Mouse (Mus musculus) CD4-positive, CD25-positive, alpha-beta regulatory T cell, adult 2 months (primary cell): ENCODE results near the gene Ttll2.
"Not testable (repeated sequence)": the region's sequence is repeated elsewhere in the genome, so short reads cannot be mapped to it uniquely, and the experiment has no call there.

Source experiments
- DNase-seq: peaks from one replicate; pipeline ENCODE4 v3.0.0-alpha.2; 2012; ENCODE audit warnings: low read depth, low spot score

Gene Ttll2

DNA sequence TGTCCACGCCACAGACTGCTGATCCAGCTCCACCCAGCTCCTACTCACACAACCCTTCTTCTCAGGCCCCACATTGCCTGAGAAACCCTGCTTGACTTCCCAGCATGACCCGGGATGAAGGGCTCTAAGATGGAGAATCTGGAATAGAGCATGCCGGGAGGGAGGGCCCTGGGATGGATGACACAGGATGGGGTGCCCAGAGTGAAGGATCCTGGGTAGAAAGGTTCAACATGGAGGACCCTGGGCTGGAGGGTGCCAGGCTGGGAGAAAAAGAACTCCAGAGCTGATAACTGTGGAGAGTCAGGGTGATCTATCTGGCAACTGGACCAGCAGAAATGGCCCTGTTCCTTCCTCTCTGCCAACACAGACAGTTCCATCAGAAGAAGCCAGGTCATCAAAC, 13.1 kb upstream of the Ttll2 start:
- not testable (repeated sequence) for DNase-seq

DNA sequence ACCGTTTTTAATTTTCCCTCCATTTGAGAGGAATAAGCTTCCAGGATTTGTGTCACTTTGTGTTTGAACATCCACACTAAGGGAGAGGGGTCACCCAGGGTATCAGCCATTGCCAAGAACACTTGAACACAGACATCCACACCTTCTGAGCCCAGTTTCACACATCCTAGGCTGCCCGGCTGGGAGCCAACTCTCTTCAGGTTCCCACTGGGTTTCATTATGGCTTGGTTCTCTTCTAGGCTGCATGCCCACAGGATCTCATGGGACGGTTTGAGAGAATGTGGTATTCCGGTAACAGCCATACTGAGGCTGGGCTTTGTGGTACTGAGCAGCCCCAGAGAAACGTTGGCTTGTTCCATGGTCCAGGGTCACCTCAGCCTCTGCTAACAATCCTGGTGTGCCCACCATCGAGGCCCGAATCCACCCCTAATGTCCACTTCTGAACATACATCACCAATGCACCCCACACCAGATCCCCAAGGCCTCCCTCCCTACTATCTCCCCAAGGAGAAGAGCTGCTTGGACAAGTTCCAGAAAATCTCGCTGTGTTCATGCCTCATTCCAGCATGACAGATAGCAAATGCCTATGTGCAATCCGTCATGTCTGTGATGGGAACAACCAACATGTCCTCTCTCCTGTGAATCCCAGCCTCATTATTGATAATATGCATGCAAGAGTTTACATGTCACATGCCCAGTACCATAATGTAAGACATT, 8.4 kb upstream of the Ttll2 start:
- not testable (repeated sequence) for DNase-seq

- DNase-seq, result not testable (repeated sequence)
These were observed 7.3 kb upstream of the Ttll2 start for GRCm38 (mm10) chr17:7359806-7360205.

DNA sequence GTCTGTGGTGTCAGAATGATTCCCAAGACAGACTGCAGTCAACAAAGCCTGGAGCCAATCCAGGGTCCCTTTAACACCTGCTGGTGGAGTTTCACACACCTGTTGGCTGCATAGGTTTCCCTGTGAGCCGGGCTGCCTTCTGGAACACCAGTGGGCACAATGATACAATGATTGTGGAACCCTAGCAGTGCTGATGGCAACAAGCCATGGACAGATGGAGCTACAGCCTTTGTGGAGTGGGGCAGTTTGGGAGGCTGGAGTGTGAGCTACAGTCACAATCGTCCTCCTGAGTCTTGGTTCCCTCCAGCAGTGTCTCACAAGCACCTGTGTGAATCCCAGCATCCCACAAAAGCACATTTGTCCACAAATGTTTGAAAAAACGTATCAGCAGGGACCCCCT, 3.7 kb downstream of the Ttll2 start:
- DNase-seq, result not testable (repeated sequence)

GRCm38 (mm10) chr17:7337381-7337780, 15.1 kb downstream of the Ttll2 start:
- not testable (repeated sequence) for DNase-seq

DNA sequence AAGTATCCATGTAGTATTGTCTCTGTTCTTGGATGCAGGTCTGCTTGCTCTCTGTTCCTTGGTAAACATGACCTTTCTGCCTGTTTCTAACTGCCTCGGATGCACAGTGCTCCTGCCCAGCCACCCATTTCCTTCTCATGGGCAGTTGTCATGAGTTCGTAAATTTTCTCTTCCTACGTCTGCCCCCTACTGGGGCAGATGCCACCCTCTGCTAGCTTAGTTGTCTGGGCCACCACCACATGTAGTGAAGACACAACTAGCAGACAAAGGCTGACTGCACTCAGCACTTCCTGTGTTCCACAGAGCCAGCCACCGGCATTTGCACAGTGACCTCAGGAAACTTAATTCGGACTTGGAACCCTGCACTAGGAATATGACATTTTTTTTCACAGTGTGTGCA, 19.8 kb downstream of the Ttll2 start:
- DNase-seq, result not testable (repeated sequence)

DNA sequence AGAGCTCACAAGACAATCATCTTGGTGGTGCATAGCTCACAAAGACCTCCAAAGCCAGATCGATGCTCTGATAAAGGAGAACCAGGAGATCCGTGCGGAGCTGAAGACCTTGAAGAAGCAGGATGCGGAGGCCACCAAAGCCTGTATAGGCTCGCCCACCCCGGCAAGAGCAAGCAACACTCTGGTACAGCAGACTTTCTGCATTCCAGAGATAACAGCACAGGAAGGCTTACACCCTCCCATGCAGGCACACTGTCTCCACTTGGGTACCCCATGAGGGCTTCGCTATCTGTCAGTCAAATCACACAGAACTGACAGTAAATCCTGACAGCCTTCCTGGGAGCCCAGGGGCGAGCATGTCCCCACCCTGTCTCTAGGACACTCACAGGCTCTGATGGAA, 26.1 kb downstream of the Ttll2 start:
- DNase-seq, result not testable (repeated sequence)

- DNase-seq, result not testable (repeated sequence)
These were observed 28.1 kb downstream of the Ttll2 start, which contains the start of gene Tcp10a for GRCm38 (mm10) chr17:7324346-7324745. TSS of gene Tcp10a (plus strand) at chr17:7324646.

DNA sequence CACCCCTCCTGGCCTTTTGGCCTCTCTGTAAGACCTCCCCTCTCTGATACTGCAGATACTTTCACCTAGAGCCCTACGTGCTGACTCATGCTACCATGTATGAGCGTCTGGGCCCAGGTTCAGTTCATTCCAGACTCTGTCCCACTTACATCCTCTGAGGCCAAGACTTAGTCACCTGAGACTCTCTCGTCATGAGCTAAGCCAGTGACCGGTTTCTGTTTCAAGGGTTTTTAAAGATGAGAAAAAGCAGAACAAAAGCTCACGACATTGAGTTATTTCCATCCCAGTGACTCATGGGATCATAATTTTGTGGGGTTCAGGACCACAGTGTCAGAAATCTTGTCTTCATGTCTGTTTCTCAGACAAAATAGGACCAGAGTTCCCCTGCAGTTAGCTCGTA, 32.7 kb downstream of the Ttll2 start:
- not testable (repeated sequence) for DNase-seq

DNA sequence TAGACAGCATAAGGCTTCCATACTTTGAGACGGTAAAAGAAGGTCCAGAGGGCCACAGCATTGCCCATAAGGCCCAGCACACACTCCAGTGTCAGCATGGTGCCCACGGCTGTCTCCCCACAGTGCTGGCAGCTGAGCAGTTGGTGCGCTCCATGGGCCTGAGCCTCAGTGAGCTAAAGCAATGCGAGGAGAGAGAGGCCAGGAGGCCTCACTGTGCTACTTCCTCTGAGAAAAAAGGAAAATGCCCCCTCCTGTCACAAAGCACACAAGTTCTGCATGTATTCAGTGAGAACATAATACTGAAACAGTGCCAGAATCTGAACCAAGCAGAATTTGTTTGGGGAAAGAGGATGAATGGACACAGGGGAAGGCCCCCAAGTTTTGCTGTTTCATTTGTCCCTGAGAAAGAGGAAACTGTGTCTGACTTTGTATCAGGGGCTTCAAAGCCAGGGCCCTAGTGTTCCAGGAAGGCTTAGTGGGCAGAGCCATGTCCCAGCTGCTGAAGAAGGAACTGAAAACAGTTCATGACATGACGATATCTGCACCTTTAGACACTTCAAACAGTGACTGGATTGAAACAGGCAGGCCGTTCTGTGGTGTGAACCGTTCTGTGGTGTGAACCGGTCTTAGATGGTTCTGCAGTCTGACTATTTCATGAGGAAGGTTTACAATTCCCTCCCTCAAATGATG, 36.7 kb downstream of the Ttll2 start:
- DNase-seq, result not testable (repeated sequence)

DNA sequence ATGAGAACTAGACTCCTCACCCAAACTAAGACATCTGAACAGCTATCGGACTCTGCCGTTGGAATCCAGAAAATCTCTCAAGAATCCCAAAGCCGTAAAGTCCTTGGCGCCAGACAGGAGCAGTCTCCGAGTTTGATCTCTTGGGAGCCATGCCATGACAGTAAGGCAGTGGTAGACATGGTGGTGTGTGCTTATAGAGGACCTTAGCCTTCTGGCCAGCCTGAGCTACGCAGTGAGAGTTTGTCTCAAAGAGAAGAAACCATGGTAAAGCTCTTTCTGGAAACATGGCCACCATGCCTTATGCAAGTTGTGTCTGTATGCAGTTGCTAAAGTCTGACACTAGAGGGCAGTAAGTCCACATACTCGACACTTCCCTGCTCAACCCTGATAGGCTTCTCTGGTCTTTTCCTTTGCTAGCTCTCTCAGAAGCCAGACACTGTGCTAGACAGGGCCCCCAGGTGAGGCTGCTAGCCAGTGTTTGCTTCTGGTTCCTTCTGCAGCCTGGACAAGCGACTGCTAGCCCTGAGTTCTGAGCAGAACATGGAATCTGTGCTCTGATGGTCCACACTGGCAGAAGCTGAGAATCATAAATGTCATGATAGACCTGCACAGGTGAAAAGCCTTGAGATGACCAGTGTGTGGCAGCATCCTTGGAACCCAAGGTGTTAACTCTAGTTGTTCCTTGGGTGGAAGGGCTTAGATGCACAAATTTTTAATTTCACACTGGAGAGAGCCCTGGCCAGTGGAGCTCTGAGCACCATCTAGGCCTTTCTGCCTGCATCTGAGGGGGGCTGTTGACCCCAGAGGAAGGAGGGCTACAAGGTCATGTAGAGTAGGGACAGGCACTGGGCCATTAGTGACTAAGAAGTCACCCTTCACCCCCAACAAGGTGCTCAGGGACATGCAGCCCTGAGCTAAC, 46.0 kb downstream of the Ttll2 start:
- DNase-seq, result not testable (repeated sequence)
